Mouse (Mus musculus): ENCODE measurements around the gene Dvl1. TPM values are rescaled to one million over a fixed set of nuclear protein-coding genes. Genes with fewer than 3 reads are reported as not detected.

The Dvl1 gene
- polyA plus RNA-seq, 1 experiment from 2014 or later = 5.5 TPM

GRCm38 (mm10) chr4:155863001-155863400 is 15.8 kb downstream of the Dvl1 start, which contains the start of gene Tas1r3:
Gene Tas1r3 (minus strand): TSS chr4:155863362.
- Histone ChIP-seq H3K4me1 (ENCODE audit: insufficient read depth, low read length) (no peaks in the 10 kb centered on the region), H3K4me2 (replicated peaks; ENCODE audit: low read depth, low read length) (no peak within 1 kb of the TSS), H3K36me3 (ENCODE audit: insufficient read depth, low read length) (peaks cover 23% of the 10 kb centered on the region), H3K9me3 (ENCODE audit: low read length) (no peaks in the 10 kb centered on the region), H3K27me3 (ENCODE audit: insufficient read depth, low read length) (no peaks in the 10 kb centered on the region), H3K4me3 (ENCODE audit: low read length) (no peak within 1 kb of the TSS), H3K27ac (ENCODE audit: low read length) (no peak within 1 kb of the TSS), H3K9ac (replicated peaks; ENCODE audit: low read length) (no peak within 1 kb of the TSS)
- 88% methylated on average over 5 of the region's 5 CpGs for WGBS
- no peak for ATAC-seq (ENCODE audit: low FRiP score, low TSS enrichment)

- H3K9me3 ChIP-seq (ENCODE audit: low read length) = no peaks in the 10 kb centered on the region
- peak overlapping the region; percentile 83 for H3K9ac ChIP-seq (replicated peaks; ENCODE audit: low read length)
- H3K27me3 ChIP-seq (ENCODE audit: insufficient read depth, low read length) = no peaks in the 10 kb centered on the region
- peak; percentile 52 for ATAC-seq (ENCODE audit: low FRiP score, low TSS enrichment)
- no peak overlapping the region; the same call in 1 of the 2 replicates for H3K27ac ChIP-seq (ENCODE audit: low read length)
- WGBS = 6% methylated on average over 22 of the region's 22 CpGs
- peaks cover 20% of the 10 kb centered on the region for H3K36me3 ChIP-seq (ENCODE audit: insufficient read depth, low read length)
- H3K4me1 ChIP-seq (ENCODE audit: insufficient read depth, low read length) = peaks cover 18% of the 10 kb centered on the region
- H3K4me2 ChIP-seq (replicated peaks; ENCODE audit: low read depth, low read length) = peak overlapping the region; percentile 95
- H3K4me3 ChIP-seq (ENCODE audit: low read length) = peak overlapping the region; percentile 85
Measured at GRCm38 (mm10) chr4:155868614-155869298, 21.6 kb downstream of the Dvl1 start.

- H3K27ac ChIP-seq (ENCODE audit: low read length) = no peak within 1 kb of the TSS; the same call in 1 of the 2 replicates
- H3K4me1 ChIP-seq (ENCODE audit: insufficient read depth, low read length) = peaks cover 18% of the 10 kb centered on the region
- H3K36me3 ChIP-seq (ENCODE audit: insufficient read depth, low read length) = peaks cover 23% of the 10 kb centered on the region
- H3K4me3 ChIP-seq (ENCODE audit: low read length) = peak within 1 kb of the TSS; percentile 85
- H3K9ac ChIP-seq (replicated peaks; ENCODE audit: low read length) = peak within 1 kb of the TSS; percentile 83
- H3K4me2 ChIP-seq (replicated peaks; ENCODE audit: low read depth, low read length) = peak within 1 kb of the TSS; percentile 95
- no peaks in the 10 kb centered on the region for H3K9me3 ChIP-seq (ENCODE audit: low read length)
- ATAC-seq (ENCODE audit: low FRiP score, low TSS enrichment) = peak; percentile 95
- no peaks in the 10 kb centered on the region for H3K27me3 ChIP-seq (ENCODE audit: insufficient read depth, low read length)
- under 1% methylated on average over 62 of the region's 63 CpGs for WGBS
Measured at GRCm38 (mm10) chr4:155869317-155870033, 22.3 kb downstream of the Dvl1 start, which contains the start of the genes Cptp and Ints11. Gene Cptp (minus strand): TSS chr4:155869440. Gene Ints11 (plus strand): TSS chr4:155869546.

GRCm38 (mm10) chr4:155871404-155871803 is 24.2 kb downstream of the Dvl1 start:
- H3K4me2 ChIP-seq (replicated peaks; ENCODE audit: low read depth, low read length) = no peak overlapping the region
- H3K9ac ChIP-seq (replicated peaks; ENCODE audit: low read length) = no peak overlapping the region
- no peak overlapping the region for H3K4me3 ChIP-seq (ENCODE audit: low read length)
- peaks cover 28% of the 10 kb centered on the region for H3K36me3 ChIP-seq (ENCODE audit: insufficient read depth, low read length)
- H3K27ac ChIP-seq (ENCODE audit: low read length) = no peak overlapping the region
- H3K27me3 ChIP-seq (ENCODE audit: insufficient read depth, low read length) = no peaks in the 10 kb centered on the region
- no peak for ATAC-seq (ENCODE audit: low FRiP score, low TSS enrichment)
- 92% methylated on average over 7 of the region's 7 CpGs for WGBS
- no peaks in the 10 kb centered on the region for H3K9me3 ChIP-seq (ENCODE audit: low read length)
- H3K4me1 ChIP-seq (ENCODE audit: insufficient read depth, low read length) = peaks cover 18% of the 10 kb centered on the region

GRCm38 (mm10) chr4:155883587-155883986 is 36.4 kb downstream of the Dvl1 start:
- H3K4me2 ChIP-seq (replicated peaks; ENCODE audit: low read depth, low read length) = no peak overlapping the region
- 82% methylated on average over 3 of the region's 3 CpGs for WGBS

GRCm38 (mm10) chr4:155886330-155886729 is 39.1 kb downstream of the Dvl1 start:
- peaks cover 51% of the 10 kb centered on the region for H3K36me3 ChIP-seq (ENCODE audit: insufficient read depth, low read length)

More at GRCm38 (mm10) chr4:155883587-155883986, 36.4 kb downstream of the Dvl1 start:
- Histone ChIP-seq H3K9me3 (ENCODE audit: low read length) (no peaks in the 10 kb centered on the region), H3K27ac (ENCODE audit: low read length) (peak overlapping the region; percentile 69; the same call in 1 of the 2 replicates), H3K36me3 (ENCODE audit: insufficient read depth, low read length) (peaks cover 45% of the 10 kb centered on the region), H3K9ac (replicated peaks; ENCODE audit: low read length) (no peak overlapping the region), H3K4me1 (ENCODE audit: insufficient read depth, low read length) (no peaks in the 10 kb centered on the region), H3K27me3 (ENCODE audit: insufficient read depth, low read length) (no peaks in the 10 kb centered on the region), H3K4me3 (ENCODE audit: low read length) (no peak overlapping the region)
- ATAC-seq (ENCODE audit: low FRiP score, low TSS enrichment) = no peak

GRCm38 (mm10) chr4:155887674-155888073 is 40.5 kb downstream of the Dvl1 start:
- Histone ChIP-seq H3K27ac (ENCODE audit: low read length) (no peak overlapping the region), H3K9ac (replicated peaks; ENCODE audit: low read length) (no peak overlapping the region), H3K36me3 (ENCODE audit: insufficient read depth, low read length) (peaks cover 51% of the 10 kb centered on the region), H3K4me2 (replicated peaks; ENCODE audit: low read depth, low read length) (no peak overlapping the region), H3K27me3 (ENCODE audit: insufficient read depth, low read length) (no peaks in the 10 kb centered on the region), H3K4me3 (ENCODE audit: low read length) (no peak overlapping the region), H3K4me1 (ENCODE audit: insufficient read depth, low read length) (peaks cover 13% of the 10 kb centered on the region), H3K9me3 (ENCODE audit: low read length) (no peaks in the 10 kb centered on the region)
- WGBS = 91% methylated on average over 10 of the region's 10 CpGs
- no peak for ATAC-seq (ENCODE audit: low FRiP score, low TSS enrichment)

More at GRCm38 (mm10) chr4:155886330-155886729, 39.1 kb downstream of the Dvl1 start:
- Histone ChIP-seq H3K27ac (ENCODE audit: low read length) (no peak overlapping the region), H3K4me1 (ENCODE audit: insufficient read depth, low read length) (peaks cover 12% of the 10 kb centered on the region), H3K9ac (replicated peaks; ENCODE audit: low read length) (no peak overlapping the region), H3K9me3 (ENCODE audit: low read length) (no peaks in the 10 kb centered on the region), H3K27me3 (ENCODE audit: insufficient read depth, low read length) (no peaks in the 10 kb centered on the region), H3K4me2 (replicated peaks; ENCODE audit: low read depth, low read length) (no peak overlapping the region), H3K4me3 (ENCODE audit: low read length) (no peak overlapping the region)
- WGBS = 91% methylated on average over 5 of the region's 5 CpGs
- ATAC-seq (ENCODE audit: low FRiP score, low TSS enrichment) = no peak

GRCm38 (mm10) chr4:155888181-155888580 is 41.0 kb downstream of the Dvl1 start:
- WGBS = 93% methylated on average over 9 of the region's 9 CpGs
- no peak overlapping the region for H3K27ac ChIP-seq (ENCODE audit: low read length)
- H3K4me2 ChIP-seq (replicated peaks; ENCODE audit: low read depth, low read length) = no peak overlapping the region
- H3K9me3 ChIP-seq (ENCODE audit: low read length) = no peaks in the 10 kb centered on the region
- H3K4me1 ChIP-seq (ENCODE audit: insufficient read depth, low read length) = peaks cover 18% of the 10 kb centered on the region
- ATAC-seq (ENCODE audit: low FRiP score, low TSS enrichment) = no peak
- no peak overlapping the region for H3K9ac ChIP-seq (replicated peaks; ENCODE audit: low read length)
- H3K27me3 ChIP-seq (ENCODE audit: insufficient read depth, low read length) = no peaks in the 10 kb centered on the region
- H3K4me3 ChIP-seq (ENCODE audit: low read length) = no peak overlapping the region
- peaks cover 51% of the 10 kb centered on the region for H3K36me3 ChIP-seq (ENCODE audit: insufficient read depth, low read length)

GRCm38 (mm10) chr4:155889316-155889715 is 42.1 kb downstream of the Dvl1 start:
- Histone ChIP-seq H3K4me3 (ENCODE audit: low read length) (no peak overlapping the region), H3K36me3 (ENCODE audit: insufficient read depth, low read length) (peaks cover 49% of the 10 kb centered on the region), H3K27me3 (ENCODE audit: insufficient read depth, low read length) (no peaks in the 10 kb centered on the region), H3K4me2 (replicated peaks; ENCODE audit: low read depth, low read length) (no peak overlapping the region), H3K9ac (replicated peaks; ENCODE audit: low read length) (no peak overlapping the region), H3K4me1 (ENCODE audit: insufficient read depth, low read length) (peaks cover 25% of the 10 kb centered on the region), H3K27ac (ENCODE audit: low read length) (no peak overlapping the region), H3K9me3 (ENCODE audit: low read length) (no peaks in the 10 kb centered on the region)
- no peak for ATAC-seq (ENCODE audit: low FRiP score, low TSS enrichment)
- 88% methylated on average over 5 of the region's 5 CpGs for WGBS

Measured in kidney, embryonic 16.5 days (tissue).